Mouse (Mus musculus): ENCODE data around the gene Prss16. TPM values are rescaled to one million over a fixed set of nuclear protein-coding genes. Genes with fewer than 3 reads are reported as not detected.

Prss16 gene
- total and polyA plus RNA-seq, 3 experiments = 0.47 TPM; not detected in 2

GRCm38 (mm10) chr13:22014411-22014845 lies 4.9 kb upstream of the Prss16 start:
- no peak overlapping the region for H3K9ac ChIP-seq (ENCODE audit: control insufficient read depth, low read depth, low read length, poor library complexity, severe bottlenecking)
- peaks cover 0 to 4% of the 10 kb centered on the region in 2 experiments; a peak in 1 of 4 replicates for H3K36me3 ChIP-seq (ENCODE audit: control insufficient read depth in 1 of 2, insufficient read depth in 2 of 2, low read length in 2 of 2)
- TF ChIP-seq GATA1 (IDR thresholded peaks at IDR 0.05; ENCODE audit: low read depth, low read length) = no peak
- H3K27ac ChIP-seq (ENCODE audit: control insufficient read depth, low read depth, low read length) = no peak overlapping the region
- no peak overlapping the region for H3K4me3 ChIP-seq (ENCODE audit: control insufficient read depth in 1 of 2, insufficient read depth in 1 of 2, low read depth in 2 of 2, low read length in 2 of 2)
- H3K79me2 ChIP-seq (ENCODE audit: control insufficient read depth, insufficient read depth, low read length, poor library complexity) = no peaks in the 10 kb centered on the region
- H3K4me1 ChIP-seq (ENCODE audit: control insufficient read depth in 1 of 2, insufficient read depth in 2 of 2, low read length in 2 of 2) = no peaks in the 10 kb centered on the region
- H3K9me3 ChIP-seq (replicated peaks; ENCODE audit: insufficient read depth, low read length) = no peaks in the 10 kb centered on the region
- H3K27me3 ChIP-seq (ENCODE audit: control insufficient read depth in 1 of 2, insufficient read depth in 2 of 2, low read length in 2 of 2) = peaks cover 2 to 3% of the 10 kb centered on the region in 2 experiments; a peak in 3 of 4 replicates
- no peak for DNase-seq (ENCODE audit: low read depth, low spot score)

- Histone ChIP-seq H3K27me3 (ENCODE audit: control insufficient read depth in 1 of 2, insufficient read depth in 2 of 2, low read length in 2 of 2) (peaks cover 2 to 8% of the 10 kb centered on the region in 2 experiments; a peak in 3 of 4 replicates), H3K9ac (ENCODE audit: control insufficient read depth, low read depth, low read length, poor library complexity, severe bottlenecking) (no peak overlapping the region), H3K27ac (ENCODE audit: control insufficient read depth, low read depth, low read length) (no peak overlapping the region), H3K9me3 (replicated peaks; ENCODE audit: insufficient read depth, low read length) (no peaks in the 10 kb centered on the region), H3K36me3 (ENCODE audit: control insufficient read depth in 1 of 2, insufficient read depth in 2 of 2, low read length in 2 of 2) (peaks cover 0 to 4% of the 10 kb centered on the region in 2 experiments; a peak in 1 of 4 replicates), H3K79me2 (ENCODE audit: control insufficient read depth, insufficient read depth, low read length, poor library complexity) (no peaks in the 10 kb centered on the region), H3K4me1 (ENCODE audit: control insufficient read depth in 1 of 2, insufficient read depth in 2 of 2, low read length in 2 of 2) (no peaks in the 10 kb centered on the region), H3K4me3 (ENCODE audit: control insufficient read depth in 1 of 2, insufficient read depth in 1 of 2, low read depth in 2 of 2, low read length in 2 of 2) (no peak overlapping the region)
- no peak for DNase-seq (ENCODE audit: low read depth, low spot score)
- TF ChIP-seq HCFC1 (IDR thresholded peaks at IDR 0.05; ENCODE audit: low read depth, low read length) = no peak
- no peak for TF ChIP-seq TBP (IDR thresholded peaks at IDR 0.05; ENCODE audit: low read depth, low read length)
- TF ChIP-seq MXI1 (IDR thresholded peaks at IDR 0.05; ENCODE audit: low read depth, low read length) = no peak
- TF ChIP-seq MAZ (IDR thresholded peaks at IDR 0.05; ENCODE audit: low read depth, low read length) = no peak
- no peak for TF ChIP-seq ETS1 (IDR thresholded peaks at IDR 0.05; ENCODE audit: low read depth, low read length)
- TF ChIP-seq USF2 (IDR thresholded peaks at IDR 0.05; ENCODE audit: borderline replicate concordance in 1 of 2, insufficient read depth in 1 of 2, low read depth in 1 of 2, low read length in 2 of 2) = no peak
- TF ChIP-seq SIN3A (IDR thresholded peaks at IDR 0.05; ENCODE audit: low read length) = no peak
- TF ChIP-seq ZMIZ1 (IDR thresholded peaks at IDR 0.05; ENCODE audit: low read depth, low read length) = no peak
- TF ChIP-seq RAD21 (IDR thresholded peaks at IDR 0.05; ENCODE audit: low read depth, low read length) = no peak
- TF ChIP-seq EP300 (IDR thresholded peaks at IDR 0.05; ENCODE audit: low read depth in 1 of 2, low read length in 2 of 2) = no peak
- TF ChIP-seq JUND (IDR thresholded peaks at IDR 0.05; ENCODE audit: low read depth, low read length) = no peak
- TF ChIP-seq POLR2AphosphoS5 (IDR thresholded peaks at IDR 0.05; ENCODE audit: borderline replicate concordance, low read depth, low read length) = no peak
- TF ChIP-seq ELF1 (IDR thresholded peaks at IDR 0.05; ENCODE audit: low read depth, low read length) = no peak
- no peak for TF ChIP-seq E2F4 (IDR thresholded peaks at IDR 0.05; ENCODE audit: borderline replicate concordance, low read depth, low read length)
- no peak for TF ChIP-seq TAL1 (IDR thresholded peaks at IDR 0.05; ENCODE audit: low read length)
- TF ChIP-seq NELFE (IDR thresholded peaks at IDR 0.05; ENCODE audit: low read depth, low read length) = no peak
- TF ChIP-seq MAX (IDR thresholded peaks at IDR 0.05; ENCODE audit: low read length) = no peak
- no peak for TF ChIP-seq MYB (IDR thresholded peaks at IDR 0.05; ENCODE audit: low read depth, low read length)
Observed at GRCm38 (mm10) chr13:22013716-22014115, 4.2 kb upstream of the Prss16 start.
